Mouse (Mus musculus) kidney, postnatal 25 days (tissue): ENCODE measurements around the gene Snapc4.
A peak's percentile ranks its signal among the peaks of the same experiment; 100 is the strongest.

Experiments
- DNase-seq, 2 experiments: peaks; one replicate each; pipeline ENCODE4 v3.0.0; 2021; ENCODE audit warnings: mixed read lengths in 2 of 2

The Snapc4 gene

DNA sequence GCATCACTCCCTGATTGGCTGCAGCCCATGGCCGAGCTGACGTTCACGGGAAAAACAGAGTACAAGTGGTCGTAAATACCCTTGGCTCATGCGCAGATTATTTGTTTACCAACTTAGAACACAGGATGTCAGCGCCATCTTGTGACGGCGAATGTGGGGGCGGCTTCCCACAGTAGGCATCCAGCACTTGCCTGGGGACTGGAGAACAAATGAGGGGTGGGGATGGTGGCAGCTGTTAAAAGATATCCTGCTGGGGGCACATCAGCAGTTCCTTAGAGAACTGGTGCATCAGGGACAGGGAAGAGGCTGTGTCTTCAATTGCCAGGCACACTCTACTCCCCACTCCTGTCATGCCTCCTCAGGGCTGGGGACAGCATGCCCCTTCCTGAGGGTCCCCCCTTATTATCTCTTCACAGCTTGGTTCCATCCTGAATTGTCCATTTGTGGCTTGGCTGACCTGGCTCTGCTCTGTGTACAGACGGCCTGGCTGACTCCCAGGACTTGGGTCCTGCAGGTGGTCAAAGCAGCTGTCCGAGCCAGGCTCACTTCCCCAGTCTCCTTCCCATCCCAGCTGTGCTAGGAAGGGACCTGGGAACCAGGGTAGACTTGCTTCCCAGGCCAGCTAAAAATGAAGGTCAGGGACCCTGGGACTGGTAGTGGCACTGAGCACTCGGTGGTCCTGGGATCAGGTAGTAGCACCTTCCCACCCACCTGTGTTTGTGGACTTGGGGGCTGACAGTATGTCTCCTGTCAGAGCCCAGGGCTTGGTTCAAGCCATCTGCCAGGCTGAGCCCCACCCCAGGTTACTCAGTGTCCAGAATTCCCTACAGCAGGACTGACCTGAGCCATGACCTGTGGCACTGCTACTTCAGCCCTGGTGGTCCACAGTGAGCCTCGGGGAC is 41.9 kb downstream of the Snapc4 start:
- DNase-seq: no peak

DNA sequence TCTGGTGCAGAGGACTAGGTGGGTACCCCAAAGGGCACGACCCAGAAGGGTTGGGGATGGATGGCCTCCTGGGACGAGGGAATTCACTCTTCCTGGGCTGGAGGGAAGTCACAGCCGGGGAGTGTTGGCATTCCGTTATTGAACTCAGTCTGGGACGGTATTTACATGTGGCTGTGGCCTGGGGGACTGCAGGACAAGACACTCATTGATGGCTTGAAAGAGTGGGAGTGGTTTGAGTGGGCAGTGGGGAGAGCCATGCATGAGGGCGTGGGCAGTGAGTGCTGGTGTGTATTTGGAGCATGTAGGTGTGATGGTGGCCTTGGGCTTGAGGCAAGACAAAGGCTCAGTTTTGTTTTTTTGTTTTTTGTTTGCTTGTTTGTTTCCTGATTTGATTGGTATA is 49.8 kb downstream of the Snapc4 start:
- DNase-seq: no peak

DNA sequence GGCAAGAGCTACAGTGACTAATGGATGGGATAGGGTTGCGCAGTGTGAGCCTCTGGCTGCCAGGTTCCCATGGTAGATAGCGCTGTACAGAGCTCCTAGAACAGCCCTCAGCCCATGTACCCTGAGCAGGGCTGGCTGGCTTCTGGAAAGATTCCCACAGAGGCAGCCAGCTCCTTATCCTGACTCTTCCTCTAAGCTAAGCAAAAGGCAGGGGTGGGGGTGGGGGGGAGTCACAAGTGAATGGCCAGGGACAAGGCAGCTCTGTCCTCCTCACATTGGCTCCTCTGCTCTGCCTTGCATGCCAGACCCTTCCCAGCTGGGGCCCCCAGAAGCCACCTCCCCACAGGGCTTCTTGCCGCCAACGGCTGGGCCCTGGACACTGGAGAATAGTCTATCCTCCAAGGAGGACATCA is 50.4 kb downstream of the Snapc4 start:
- DNase-seq: no peak

- peak in 1 of 2 experiments; percentile 36 for DNase-seq
These were observed 51.1 kb downstream of the Snapc4 start for GRCm38 (mm10) chr2:26329402-26329801.

DNA sequence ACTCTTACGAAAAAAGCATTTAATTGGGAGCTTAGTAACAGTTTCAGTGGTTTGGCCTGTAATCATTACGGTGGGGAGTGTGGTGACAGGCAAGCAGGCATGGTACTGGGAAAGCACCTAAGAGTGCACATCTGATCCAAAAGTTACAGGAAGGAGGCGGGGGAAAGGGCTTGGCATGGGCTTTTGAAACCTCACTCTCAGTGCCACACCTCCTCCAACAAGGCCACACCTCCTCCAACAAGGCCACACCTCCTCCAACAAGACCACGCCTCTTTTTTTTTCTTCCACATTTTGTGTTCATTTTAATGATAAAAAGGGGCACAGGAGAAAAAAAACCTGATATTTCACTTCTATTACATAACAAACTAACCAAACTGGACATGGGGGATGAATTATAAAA is 52.6 kb downstream of the Snapc4 start:
- DNase-seq: peak in 1 of 2 experiments; percentile 37

- DNase-seq: peak; percentile 78 to 80
These were observed 54.9 kb downstream of the Snapc4 start for GRCm38 (mm10) chr2:26325386-26326181.

DNA sequence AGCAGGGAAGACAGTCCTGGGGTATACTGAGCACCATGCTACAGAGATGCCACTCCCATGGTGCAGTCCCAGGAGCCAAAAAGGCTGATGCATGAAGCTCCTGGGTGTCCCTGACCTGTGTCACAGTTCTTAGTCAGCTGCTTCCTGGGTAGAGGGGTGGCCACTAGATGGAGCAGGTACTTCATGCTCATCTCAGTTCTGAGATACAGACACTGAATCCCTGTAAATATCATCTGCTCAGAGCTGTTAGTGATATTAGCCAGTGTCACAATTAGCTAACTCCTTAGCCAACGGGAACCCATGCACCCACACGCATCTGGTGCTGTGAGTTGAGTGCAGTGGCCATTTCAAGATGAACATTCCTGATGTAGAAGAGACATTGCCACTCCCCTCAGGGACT is 55.5 kb downstream of the Snapc4 start:
- peak; percentile 56 to 66 for DNase-seq

DNA sequence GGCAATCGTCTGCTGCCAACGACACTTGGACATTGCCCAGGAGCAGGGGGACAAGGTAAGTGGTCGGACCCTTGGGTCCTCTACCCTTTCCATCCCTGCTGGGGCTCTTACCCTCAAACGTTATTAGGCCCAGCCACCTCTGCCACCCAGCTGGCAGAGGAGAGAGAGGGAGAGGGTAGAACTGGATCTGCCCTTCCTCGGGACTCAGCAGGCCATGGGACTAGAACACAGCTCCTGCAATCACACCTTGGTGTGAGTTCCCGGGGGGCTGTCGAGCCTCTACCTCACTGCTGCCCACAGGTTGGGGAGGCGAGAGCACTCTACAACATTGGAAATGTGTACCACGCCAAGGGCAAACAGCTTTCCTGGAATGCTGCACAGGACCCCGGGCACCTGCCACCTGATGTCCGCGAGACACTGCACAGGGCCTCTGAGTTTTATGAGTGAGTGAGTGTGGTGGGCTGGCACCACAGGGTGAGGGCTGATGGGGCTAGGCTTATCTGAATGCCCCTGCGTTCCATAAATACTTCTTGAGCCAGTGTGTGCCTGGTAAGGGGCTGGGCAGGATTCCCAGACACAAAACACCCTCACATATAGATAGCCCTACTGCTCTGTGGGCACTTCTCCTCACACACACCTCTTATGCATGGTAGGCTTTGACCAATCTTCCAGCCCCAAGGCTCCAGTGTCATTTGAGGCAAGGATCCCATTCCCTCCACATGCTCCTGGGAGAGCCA is 56.7 kb downstream of the Snapc4 start:
- no peak for DNase-seq

GRCm38 (mm10) chr2:26320245-26321185 is 59.9 kb downstream of the Snapc4 start:
- DNase-seq: no peak

- DNase-seq: no peak
These were observed 60.8 kb downstream of the Snapc4 start for GRCm38 (mm10) chr2:26319519-26320244.

GRCm38 (mm10) chr2:26319109-26319508 is 61.3 kb downstream of the Snapc4 start:
- DNase-seq: no peak

GRCm38 (mm10) chr2:26317991-26318672 is 62.3 kb downstream of the Snapc4 start:
- no peak for DNase-seq

GRCm38 (mm10) chr2:26317371-26317770 is 63.1 kb downstream of the Snapc4 start:
- DNase-seq: no peak

DNA sequence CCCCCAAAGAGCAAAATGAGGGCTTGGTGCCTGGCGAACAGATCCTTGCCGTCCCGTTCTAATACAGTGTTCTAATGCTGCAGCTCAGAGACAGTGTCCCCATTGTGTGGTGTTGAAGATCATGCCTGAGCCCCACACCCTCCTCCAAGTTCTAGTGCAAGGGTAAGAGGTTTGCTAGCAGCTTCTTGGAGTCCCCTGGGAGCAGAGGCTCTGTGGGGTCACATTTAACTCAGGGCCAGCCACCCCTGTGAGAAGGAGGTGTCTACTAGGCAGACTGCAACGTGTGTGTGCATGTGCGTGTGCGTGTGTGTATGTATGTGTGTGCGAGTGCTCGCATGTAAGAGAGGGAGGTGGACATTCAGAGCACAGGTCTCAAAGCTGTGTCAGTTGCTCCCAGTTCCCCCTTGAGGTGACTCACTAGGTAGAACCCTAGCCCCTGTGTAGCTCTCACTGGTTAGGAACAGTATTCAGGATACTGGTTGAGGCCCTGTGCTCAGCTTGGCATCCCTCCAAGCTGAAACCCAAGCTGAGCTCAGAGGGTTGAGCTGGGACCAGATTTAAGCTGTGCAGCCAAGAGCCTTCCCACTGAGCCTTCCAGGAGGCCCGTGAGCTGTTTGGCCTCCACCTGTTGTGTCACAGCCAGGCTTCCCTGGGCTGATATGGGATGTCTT is 63.7 kb downstream of the Snapc4 start:
- DNase-seq: peak in 1 of 2 experiments; percentile 36

DNA sequence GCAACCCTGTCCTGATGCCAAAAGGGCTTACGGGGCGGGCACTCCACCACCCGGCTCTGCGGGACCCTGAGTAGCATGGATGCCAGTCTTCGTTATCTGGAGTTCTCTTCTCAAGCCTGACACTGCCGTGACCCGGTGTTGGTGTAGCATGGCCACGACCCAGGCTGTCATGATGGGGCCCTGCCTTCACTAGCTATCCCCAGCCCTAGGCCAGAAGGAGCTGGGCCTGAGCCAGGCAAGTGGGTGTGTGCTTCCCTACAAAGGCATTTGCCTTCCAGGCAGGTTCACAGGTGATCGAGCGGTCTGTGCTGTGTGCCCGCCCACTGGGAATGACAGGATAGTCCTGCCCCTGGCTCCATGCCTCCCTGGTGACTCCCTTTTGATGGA is 64.5 kb downstream of the Snapc4 start:
- DNase-seq: peak; percentile 65 to 81

- peak; percentile 86 to 91 for DNase-seq
These were observed 65.2 kb downstream of the Snapc4 start, which contains the start of gene Gpsm1 for GRCm38 (mm10) chr2:26315072-26315924. Gpsm1 (plus strand) TSS chr2:26315515.

DNA sequence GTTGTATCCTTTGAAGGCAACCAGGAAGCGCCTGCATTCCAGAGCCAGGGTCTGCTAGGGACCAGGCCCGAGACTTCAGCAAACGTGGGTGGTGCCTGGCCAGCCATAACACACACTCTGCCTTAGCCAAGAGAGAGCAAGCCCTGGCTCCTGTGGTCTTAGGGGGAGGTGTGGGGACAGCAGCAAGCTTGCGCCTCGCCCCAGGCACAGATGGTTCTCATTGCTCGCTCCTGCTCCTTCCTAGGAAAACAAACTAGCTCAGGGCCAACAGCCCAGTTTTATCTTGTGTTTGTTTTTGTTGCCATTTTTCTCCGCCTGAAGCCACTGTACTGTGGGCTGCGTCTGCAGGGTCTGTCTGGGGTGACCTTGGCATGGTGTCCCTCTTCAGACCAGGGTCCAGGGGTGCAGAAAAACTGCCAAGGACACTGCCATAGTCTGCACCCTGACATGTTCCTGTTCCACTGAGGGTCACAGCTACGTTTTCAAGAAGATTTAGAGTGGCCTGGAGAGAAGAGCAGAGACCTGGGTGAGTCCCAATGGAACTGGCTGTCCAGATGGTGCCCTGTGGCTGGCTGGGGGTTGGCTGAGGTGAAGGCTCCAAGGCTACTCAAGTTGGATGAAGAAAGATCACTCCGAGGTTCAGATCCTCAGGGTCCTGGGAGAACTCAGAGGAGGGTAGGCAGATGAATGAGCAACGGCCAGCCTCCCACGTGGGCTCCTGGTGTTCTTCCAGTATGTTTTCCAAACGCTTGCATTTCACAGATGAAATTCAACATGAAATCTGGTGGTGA is 66.0 kb downstream of the Snapc4 start:
- peak; percentile 43 to 80 for DNase-seq

DNA sequence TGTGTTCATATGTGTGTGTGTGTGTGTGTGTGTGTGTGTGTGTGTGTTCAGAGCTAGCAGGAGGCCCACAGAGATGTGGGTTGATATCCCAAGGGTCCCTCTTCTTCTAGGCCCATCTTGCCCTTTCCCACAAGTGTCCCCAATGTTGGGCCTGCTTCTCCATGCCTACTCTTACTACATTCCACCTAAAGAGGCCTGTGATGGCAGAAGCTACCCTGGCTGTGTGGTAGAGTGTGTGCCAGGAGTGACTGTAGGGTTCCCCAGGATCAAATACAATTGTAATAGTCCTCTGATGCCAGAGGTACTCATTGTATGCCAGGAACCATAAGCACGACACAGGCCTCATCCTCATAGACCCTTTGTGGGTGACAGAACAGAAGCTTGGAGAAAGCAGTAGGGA is 67.1 kb downstream of the Snapc4 start:
- DNase-seq: no peak
